Mouse (Mus musculus): ENCODE results near the gene Grin2b. TPM values are rescaled to one million over a fixed set of nuclear protein-coding genes. Genes with fewer than 3 reads are reported as not detected.

Gene Grin2b
- under 1 TPM in 1 of 2 experiments, not detected in 1; 0.09 TPM for polyA plus RNA-seq (2017; shearing (Covaris generic))

DNA sequence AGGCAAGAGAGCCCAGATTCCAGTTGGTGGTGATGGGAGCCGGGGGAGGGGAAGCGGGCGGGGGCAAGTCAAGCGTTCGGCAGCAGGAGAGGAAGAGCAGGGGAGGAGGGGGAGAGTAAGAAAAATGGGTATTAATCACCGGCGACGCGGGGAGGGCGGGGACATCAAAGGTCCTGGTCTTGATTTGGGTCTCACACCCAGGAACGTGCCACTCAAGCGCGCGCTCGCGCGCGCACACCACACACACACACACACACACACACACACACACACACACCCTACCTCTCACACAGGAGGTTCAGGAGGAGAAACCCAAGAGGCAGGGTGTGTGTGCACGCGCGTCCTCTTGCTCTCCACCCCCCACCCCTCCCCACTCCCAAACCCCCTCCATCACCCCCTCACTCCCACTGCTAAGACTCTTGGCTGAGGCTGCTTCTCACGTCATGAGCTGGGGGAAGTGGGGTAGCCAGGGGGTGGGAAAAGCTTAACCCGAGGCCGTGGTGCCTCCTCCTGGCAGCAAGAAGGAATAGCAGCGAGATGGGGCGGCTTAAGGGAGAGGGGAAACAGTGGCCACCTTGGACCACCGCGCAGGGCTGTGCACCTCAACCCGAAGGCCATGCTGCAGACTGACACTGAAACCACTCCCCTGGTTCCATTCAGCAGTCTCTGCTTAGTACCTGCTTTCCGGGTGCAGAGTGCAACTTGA, at the start of gene Grin2b:
Grin2b (minus strand) TSS at position 321 of the 706 bp plus-strand sequence.
- ATAC-seq: no peak

DNA sequence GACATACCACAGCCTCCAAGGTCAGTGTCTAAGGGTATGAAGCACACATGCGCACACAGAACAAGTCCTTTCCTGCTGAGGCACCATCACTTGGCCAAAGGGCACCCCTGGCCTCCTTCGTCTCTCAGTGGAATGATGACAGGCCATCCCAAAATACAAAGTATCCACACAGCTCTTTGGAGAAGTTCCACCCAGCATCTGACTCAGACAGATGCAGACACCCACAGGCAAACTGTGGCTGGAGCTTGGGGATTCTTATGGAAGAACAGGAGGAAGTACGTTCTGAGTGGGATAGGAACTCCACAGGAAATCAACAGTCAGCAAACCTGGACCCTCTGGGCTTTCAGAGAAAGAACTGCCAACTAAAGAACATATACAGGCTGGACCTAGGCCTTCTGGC, 48.6 kb upstream of the Grin2b start:
- no peak for ATAC-seq

DNA sequence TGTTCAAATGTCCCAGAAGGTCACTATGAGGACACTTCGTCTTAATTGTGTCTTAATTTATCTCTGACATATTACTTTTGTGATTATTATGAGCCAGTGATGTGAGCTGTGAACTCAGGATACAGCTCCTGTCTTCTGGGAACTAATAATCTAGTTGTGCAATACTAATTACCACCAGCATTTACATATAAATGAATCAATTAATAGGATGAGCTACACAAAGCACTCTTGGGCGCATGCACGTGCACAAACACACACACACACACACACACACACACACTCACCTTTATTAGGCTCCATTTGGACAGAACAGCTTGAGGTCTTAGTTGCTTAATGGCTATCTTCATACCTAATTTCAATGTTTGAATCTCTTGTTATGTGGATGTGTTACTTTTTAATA, 37.1 kb upstream of the Grin2b start:
- no peak for ATAC-seq

DNA sequence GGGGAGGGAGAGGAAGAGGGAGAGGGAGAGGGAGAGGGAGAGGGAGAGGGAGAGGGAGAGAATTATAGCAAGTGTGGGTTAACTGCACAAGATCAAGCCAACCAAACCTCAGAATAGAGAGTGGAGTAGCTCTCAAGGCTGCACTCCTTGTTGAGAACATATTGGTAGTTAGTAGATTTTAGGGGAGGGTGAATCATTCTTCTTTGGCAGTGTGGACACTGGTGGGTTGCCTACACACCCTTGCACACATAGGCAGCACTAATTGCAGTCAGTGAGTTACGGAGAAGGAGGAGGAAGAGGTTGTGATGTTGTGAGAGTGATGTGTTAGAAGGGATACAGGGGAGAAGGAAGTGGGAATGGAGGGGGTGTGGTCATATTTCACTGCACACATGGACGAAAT, 26.5 kb upstream of the Grin2b start:
- ATAC-seq: no peak

DNA sequence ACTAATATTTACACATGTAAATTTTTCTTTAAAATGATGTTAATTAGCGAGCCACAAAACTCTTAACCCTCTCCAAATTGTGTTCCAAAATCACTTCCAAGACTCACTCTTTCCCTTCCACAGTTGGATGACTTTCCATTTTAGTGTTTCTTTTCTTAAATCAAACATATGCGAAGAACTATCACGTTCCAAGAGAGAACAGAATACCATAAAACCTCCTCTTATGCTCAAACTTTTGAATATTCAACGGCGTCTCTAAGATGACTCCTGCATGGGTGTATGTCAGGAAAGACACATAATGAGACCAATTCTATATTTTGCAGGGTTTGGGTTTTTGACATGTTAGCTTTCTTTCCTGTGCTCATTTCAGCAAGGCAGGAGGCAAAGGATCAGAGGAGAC, 21.3 kb upstream of the Grin2b start:
- ATAC-seq: no peak

DNA sequence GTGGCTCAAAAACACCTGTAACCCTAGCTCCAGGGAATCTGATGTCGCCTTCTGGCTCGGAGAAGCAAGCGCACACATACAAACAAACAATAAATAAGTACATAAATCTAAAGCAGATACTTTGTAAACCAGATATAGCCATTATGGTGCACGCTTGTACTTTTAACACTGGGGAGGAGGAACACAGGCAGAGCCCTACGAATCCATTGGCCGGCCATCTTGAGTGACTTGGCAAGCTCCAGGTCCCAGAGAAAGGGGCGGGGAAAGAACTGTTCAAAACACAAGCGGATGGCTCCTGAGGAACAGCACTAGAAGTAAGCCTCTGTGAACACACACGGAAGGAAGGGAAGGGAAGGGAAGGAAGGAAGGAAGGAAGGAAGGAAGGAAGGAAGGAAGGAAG, 4.8 kb upstream of the Grin2b start:
- ATAC-seq: no peak

DNA sequence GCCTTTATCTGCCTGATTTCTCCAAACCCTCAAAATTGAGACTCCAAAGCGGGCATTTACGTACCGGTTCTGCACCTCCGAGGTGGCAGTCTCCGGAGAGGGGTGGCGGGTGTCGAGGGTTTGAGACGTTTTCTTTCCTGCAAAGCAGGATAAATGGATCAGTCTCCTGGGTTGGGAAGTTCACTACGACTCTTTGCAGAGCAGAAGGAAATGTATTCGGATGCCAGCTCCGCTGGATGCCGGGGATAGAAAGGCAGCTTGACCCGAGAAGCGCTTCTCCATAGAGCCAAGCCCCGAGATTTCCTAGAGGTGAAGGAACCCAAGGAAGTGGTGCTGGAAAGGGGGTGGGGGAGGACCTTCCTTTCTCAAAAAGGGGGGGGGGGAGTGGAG, 515 bp downstream of the Grin2b start:
- ATAC-seq: no peak

DNA sequence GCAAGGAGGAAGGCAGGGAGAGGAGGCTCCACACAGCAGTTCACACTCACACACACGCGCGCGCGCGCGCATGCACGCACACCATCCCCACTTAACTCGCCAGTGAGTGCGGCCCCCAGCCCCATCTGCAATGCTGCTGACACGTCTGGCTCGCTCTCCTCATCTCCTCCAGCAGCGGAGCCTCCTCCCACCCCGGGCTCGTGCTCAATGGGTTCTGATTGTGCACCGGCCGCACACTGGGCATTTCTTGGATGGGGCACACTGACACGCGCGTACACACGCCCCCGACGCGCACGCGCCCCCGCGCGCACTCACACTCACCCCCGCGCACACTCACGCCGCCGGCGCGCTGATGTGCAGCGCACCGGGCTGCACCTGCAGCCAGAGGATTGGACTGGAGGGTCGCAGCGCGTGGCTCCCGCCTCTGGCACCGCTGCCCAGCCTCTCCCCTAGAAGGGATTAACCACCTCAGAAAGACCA, 1.1 kb downstream of the Grin2b start:
- ATAC-seq: no peak

DNA sequence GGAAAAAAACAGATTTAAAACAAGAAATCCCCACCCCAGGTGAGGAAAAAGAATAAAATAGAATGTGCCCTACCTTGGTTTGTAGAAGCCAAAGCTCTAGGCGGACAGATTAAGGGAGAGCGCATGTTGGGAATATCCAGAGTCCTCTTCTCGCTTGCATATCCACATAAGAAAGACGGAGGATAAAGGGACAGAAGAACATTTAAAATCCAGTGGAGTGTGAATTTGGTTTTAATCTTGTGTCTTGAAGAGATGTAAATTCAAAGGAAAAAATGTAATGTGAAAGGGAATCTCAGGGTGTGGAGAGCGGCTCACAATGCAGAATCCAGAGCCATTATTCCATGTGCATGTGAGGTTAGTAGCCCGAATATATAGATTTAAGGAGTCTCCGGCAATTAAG, 2.0 kb downstream of the Grin2b start:
- no peak for ATAC-seq

DNA sequence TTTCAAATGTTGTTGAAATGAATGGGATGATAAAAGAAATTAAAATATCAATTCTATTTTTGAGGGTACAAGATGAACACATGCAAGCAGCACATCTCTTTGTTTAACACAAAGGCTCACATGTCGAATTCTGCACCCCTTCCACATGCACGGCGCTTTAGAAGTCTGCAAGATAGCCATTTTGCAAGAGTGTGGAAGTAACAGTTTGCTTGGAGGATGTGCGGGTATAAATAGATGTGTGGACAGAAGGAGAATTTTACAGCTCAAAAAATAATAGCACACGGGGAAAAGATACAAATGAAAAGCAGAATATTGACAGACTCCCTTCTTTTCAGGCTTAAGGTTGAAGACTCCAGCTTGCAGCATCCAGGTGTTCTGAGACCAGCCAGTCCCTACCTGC, 2.9 kb downstream of the Grin2b start:
- no peak for ATAC-seq

DNA sequence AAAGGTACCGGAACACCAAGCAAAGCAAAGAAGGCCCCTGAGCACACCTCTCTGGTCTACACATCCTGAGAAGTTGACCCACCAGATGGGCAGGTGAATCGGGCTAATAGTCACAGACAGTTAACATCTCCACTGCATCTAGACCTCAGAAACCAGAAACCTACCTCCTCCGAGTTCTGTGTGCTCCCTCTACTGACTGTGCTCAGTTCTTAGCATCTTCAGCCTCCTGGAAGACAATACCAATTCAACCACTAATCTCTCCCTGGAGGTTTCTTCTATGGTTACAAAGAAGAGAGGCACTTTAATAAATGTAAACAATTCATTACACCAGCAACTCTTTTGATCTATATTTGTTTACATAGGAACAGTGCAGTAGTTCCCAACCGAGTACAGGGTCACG, 6.0 kb downstream of the Grin2b start:
- ATAC-seq: no peak

DNA sequence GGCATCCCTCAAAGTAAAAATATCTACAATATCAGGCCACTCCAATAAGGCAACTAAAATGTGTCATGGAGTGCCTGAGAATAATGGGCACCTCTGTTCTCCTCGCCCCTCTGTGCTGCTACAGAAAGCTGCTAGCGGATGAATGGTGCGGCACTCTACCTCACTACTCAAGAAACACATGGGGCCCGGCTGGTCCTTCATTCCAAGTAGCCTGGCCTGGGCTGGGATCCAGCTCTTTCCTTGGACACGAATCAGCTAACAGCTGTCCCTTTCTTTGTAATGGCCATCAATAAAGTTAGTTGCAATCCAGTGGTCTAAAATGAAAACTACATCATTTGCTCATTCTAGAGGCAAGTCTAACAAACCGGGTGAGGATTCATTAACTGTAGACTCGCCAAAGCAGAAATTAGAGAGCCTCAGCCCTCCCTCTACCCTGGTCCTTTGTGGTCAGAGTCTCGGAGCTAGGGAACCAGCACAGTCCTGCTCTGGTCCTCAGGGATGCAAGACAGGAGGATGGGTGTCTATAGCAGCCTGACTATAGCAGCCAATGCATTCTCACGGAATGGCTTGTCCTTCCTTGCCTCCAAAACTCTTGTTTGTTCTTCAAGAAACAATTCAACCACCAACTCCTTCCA, 7.8 kb downstream of the Grin2b start:
- no peak for ATAC-seq

DNA sequence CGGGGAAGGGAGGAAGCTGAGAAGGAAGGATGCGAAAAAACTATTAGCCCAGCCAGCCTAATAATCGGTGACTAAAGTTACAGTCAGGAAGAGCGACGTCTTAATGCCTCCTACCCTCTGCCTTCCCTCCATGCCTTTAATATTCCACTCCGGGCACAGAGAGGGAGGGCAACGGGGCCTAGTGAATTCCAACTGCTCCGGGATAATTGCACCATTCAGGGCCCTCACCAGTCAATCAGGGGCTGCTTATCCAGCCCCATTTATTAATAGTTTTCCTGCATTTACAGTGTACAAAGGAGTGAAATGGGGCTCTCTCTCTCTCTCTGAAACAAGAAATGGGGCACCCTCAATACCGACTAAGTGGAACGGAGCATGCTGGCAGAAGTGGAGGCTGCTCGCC, 11.2 kb downstream of the Grin2b start:
- ATAC-seq: no peak

DNA sequence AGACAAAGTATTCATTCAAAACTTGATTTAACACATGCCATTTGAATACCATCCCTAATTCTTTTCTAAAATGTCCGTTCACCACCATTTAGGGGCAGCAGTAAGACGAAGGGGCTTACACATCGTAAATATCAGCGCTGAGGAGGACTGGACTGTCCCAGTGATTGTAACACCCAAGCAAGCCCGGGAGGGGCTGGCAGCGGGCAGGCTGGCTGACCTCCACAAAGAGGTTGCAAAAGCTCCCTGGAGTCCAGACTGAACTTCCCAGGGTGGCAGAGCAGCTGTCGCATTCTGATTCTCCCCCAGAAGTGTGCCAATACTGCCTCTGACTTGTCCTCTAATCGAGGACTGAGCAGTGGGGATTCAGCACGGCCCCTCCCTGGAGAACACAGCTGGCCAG, 19.9 kb downstream of the Grin2b start:
- no peak for ATAC-seq

DNA sequence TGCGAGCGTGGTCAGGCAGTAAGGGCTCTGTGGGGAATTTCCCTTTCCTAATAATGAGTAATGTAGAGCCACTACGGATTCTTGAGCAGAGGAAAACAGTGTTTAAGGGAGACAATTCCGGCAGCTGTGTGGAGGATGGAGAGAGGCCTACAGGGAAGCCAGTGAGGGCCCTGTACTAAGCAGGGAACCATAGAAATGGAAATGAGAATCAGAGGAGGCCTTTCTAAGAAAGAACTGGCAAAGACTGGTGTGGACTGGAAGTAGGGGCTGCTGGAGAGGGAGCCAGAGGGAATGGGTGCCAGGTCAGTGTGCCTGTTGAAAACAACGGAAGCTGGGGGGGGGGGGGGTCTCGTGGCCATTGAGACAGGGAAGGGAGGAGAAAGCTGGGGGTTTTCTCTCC, 23.2 kb downstream of the Grin2b start:
- ATAC-seq: no peak

DNA sequence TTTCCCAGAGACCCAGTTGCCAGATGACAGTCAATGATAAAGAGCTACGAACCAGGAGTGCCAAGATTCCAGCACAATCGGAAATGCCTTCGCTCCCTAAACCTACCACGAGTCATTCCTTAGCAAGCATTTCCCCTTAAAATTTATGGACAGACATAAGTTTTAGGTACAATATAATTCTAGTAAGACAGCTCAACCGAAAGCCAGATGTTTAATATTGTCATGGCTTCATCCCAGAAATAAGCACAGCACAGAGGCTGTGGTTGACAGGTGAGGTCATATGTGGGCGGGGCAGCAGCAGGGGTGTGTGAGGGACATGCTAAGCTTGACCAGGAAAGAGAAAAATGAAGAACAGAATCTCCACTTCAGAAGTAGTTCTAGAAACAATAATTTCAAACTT, 33.3 kb downstream of the Grin2b start:
- ATAC-seq: no peak

DNA sequence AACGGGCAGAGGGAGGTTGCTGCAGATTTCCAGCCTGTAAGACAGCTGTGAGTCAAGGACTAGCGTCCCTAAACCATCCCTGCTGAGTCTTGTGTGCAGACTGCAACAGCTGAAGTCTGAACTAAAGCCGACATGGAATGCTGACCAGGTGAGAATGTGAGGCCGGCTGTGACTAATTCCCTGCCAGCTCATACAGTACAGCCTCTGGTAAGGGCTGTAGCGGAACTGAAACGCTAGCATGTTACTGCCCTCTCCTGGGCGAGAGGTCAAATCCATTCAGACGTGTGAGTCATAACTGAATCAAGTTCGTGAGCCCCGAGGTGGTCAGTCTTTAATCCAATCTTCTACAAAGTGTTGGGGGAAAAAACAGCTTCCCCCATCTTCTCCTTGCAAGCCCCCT, 42.9 kb downstream of the Grin2b start:
- ATAC-seq: no peak

DNA sequence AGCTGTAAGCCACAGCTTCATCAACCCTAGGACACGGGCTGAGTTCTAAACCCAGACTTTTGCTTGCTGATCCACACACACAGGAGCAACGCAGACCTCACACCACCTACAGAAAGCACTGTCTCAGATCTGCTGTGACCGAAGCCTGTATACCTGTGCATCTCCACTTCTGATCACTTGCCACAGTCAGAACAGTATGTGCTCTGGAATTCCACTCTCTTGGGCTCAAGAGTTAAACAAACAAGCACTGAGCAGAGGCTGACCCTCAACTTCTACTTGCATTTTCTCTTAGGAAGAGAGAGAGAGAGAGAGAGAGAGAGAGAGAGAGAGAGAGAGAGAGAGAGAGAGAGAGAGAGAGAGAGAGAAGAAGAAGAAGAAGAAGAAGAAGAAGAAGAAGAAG, 50.7 kb downstream of the Grin2b start:
- no peak for ATAC-seq

DNA sequence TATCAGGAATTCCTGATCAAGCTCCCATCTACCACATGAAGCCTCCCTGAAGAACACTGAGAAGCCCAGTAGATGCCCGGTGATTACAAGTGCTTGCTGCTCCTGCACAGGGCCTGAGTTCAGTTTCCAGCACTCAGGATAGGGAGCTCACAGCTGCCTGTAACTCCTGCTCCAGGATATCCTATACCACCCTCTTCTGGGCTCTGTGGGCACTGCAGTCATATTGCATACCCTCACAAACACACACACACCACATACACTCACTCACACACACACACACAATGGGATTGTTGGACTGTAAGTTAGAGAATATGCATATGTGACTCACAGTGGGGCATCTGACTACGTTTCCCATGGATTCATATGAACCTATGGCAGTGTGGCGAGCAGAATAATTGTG, 55.9 kb downstream of the Grin2b start:
- ATAC-seq: no peak

DNA sequence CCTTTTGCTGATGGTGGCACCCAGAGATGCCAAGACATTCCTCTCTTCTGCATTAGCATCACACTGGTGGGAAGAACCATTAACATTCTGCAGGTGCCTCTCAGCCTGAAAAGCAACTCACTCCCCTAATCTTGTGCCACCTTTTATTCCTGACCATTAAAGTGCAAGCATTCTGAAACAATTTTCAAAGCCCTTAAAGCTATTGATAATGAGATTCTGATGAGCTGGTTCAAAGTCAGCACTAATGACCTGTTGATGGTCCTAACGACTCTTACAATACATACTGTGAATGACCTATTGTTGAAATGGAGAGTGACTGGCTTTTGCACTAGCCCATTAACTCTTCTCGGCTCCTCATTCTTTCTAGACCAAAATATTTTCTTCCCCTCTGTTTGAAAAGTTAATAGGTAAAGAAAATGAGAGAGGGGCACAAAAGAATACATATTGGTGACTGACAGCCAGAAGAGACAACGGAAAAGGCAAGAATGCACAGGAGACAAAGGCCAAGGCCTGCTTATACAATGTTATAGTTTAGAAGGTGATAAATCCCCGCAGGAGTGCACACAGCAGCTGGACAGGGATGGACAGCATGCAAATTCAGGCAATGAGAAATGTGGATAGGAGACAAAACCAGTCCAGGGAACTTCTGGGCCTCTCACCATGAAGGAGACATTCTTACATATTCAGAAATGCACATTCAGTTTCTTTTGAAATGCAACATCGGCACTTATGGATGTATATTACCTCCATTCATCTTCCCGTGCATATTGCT, 59.5 kb downstream of the Grin2b start:
- no peak for ATAC-seq

DNA sequence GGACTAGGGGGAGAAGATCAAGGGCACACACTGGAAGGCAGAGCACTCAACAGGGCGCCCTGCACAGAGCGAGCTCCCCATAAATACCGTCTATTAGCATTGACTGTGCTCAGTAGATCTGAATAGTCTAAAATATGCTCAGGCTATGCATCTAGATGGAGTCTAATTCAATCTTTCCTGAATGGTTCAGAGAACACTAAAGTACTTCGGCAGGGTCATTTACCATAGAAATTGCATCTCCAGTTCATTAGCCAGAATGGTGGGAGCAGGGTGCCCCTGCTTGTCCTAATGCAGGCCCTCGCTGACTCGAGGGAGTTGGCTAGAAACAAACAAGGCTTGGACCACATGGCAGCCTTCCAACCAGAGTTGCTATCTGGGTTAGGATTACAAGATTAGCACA, 64.1 kb downstream of the Grin2b start:
- no peak for ATAC-seq

DNA sequence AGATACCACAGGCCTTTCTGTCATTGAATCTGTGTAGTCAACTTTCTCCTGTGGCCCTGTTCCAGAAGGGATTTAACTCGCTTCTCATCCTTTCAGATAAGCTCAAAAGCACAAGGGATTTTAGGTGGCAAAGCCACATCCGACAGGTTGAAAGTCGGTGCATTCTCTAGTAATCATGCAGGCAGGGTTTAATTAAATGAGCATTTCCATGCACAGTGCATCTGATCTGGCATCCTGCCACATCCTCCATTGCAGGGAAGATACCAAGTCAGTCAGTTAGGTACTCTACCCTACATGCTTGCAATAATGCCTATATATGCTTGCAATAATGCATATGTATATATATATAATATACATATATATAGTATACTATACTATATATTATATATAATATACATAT, 64.8 kb downstream of the Grin2b start:
- ATAC-seq: no peak

DNA sequence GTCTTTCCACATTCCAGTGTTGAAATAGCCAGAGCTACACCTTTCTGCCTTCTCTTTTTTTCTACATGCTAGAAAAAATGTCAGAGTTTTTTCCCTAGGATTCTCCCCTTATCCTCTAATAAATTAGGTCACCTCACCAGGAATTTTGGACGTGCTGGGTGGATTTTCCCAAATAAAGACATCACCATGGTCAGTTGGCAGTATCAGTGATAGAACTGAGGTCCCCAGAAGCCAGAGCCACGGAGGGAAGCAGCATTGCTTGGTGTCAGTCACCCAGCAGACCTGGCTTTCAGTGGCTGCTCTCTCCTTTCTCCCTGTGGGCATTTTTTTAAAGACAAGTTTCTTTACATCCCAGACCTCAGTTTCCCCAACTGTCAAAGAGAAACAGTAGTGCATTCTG, 68.1 kb downstream of the Grin2b start:
- ATAC-seq: no peak

DNA sequence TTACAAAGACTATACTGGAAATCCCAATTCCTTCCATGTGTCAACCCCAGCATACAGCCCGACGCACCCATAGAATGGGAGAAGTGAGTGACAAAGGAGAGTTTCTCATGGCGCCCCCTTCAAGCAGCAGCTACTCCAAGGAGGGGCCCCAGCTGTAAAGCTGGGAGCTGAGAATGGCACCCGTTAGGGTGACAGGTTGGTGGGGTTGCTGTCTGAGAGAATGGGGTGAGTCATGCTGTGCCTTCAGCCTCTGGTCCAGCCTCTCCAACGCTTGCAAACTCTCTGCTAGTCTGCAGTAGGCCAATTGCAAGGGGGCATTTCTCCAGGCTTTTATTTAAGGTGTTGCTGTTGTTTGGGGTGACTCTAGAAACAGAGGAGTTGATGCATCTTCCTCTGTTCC, 73.1 kb downstream of the Grin2b start:
- ATAC-seq: no peak

All from activated CD4-positive, CD25-positive, alpha-beta regulatory T cell, adult 4 months (primary cell).